Mouse (Mus musculus) lung, postnatal 4 days (tissue): ENCODE results near the gene Mtf2.
A peak's percentile ranks its signal among the peaks of the same experiment; 100 is the strongest.
"Not testable (repeated sequence)": the region's sequence is repeated elsewhere in the genome, so short reads cannot be mapped to it uniquely, and the experiment has no call there.

ENCODE experiments used
- DNase-seq, 2 experiments: peaks; one replicate each; pipeline ENCODE4 v3.0.0; 2021

Gene Mtf2

GRCm38 (mm10) chr5:108065465-108066411, at the start of gene Mtf2:
Mtf2 (plus strand) TSS chr5:108065674.
- DNase-seq: peak; percentile 98

GRCm38 (mm10) chr5:108017232-108017631, 48.2 kb upstream of the Mtf2 start:
- DNase-seq: no peak

DNA sequence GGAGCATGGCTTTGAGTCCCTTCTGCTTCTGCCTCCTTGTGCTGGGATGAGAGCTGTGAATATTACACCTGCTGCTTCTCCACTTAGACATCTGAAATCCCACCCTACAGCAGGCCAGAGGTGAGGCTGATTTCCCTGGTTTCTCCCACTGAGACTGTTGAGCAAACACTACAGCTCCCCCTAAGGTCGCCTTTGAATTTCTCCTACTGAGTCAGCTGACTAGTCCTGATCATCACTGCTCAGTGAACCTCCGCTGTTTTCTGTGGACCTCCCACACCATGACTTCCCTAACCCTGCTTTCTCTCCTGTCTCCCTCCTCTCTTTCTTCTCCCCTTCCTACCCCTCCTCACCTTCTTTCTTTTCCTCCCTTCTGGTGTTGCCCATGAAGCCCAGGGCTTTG, 46.1 kb upstream of the Mtf2 start:
- no peak for DNase-seq

- no peak for DNase-seq
Measured at GRCm38 (mm10) chr5:108021346-108021745, 44.1 kb upstream of the Mtf2 start.

DNA sequence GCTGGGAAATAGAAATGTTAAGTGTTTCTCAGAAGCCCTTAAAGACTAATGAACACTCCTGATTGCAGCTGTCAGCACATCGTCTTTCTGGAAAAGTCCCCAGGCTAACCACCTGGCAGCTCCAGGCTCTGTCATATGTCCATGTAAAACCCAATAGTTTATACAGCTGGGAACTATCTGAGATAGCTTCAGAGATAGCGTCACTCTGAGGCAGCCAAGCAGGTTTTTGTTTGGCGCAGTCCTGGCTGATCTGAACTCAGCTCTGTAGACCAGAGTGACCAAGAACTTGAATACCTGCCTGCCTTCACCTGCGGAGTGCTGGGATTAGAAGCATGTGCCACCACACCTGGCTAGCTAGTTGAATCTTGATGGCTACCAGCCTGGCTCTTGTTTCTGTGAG, 37.2 kb upstream of the Mtf2 start:
- DNase-seq: no peak

- not testable (repeated sequence) for DNase-seq
Measured at GRCm38 (mm10) chr5:108028797-108029536, 36.5 kb upstream of the Mtf2 start.

DNA sequence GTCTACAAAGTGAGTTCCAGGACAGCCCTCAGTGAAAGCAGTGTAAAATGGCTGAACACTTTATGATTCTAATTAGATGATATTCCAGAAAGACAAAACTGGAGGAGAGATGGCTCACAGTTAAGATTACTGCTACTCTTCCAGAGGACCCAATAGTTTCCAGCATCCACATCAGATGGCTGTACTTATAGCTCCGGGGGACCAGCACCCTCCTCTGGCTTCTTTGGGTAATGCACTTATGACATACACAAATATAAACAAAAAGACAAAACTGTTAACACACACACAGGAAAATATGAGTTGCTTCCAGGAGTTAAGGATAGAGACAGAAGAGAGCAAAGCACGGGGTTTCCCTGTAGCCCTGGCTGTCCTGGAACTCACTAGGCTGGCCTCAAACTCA, 35.5 kb upstream of the Mtf2 start:
- DNase-seq: peak in 1 of 2 experiments; percentile 14

DNA sequence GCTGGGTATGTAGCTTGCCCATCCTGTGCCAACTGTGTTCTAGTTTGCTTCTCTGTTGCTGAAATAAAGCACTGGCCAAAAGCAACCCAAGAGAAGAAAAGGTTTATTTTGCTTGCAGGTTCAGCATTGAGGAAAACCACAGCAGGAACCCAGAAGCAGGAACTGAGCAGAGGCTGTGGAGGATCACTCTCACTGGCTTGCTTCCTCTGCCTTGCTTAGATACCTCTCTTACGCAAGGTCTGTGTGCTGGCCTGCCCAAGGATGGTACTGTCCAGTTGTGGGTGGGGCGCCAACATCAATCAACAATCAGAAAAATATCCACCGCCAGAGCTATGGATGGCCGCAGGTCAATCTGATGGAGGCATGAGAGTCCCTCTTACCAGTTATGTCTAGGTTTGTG, 34.2 kb upstream of the Mtf2 start:
- peak in 1 of 2 experiments; percentile 5 for DNase-seq

DNA sequence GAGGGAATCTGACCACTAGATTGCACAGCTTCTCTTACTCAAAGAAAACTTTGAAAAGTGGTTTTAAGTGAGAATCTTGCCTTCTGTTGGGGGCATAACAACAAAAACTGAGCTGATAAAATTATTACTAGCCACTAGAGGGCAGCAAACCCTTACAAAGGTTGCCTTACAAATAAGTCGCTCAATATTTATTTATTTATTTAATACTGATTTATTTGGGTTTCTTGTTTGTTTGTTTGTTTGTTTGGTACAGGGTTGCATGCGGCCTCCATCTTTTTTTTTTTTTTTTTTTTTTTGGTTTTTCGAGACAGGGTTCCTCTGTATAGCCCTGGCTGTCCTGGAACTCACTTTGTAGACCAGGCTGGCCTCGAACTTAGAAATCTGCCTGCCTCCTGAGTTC, 31.3 kb upstream of the Mtf2 start:
- peak in 1 of 2 experiments; percentile 13 for DNase-seq

DNA sequence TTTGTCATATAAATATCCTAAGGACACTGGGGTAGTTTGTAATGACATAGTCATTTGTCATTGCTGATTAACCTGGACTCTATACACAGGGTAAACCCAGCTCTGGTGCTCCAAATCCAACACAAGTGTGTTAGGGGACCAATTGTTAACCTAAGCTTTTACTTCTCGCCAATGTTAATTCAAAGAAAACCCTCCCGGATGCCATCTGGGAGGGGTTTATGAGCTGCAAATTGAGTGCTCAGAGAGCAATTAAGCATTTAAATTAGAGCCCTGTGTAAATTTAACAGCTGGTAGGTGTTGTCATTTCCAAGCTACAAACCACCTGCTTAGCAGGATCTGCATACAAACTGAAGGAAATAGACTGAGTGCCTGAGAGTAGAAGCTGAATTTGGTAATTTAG, 30.0 kb upstream of the Mtf2 start:
- no peak for DNase-seq

GRCm38 (mm10) chr5:108042061-108042460, 23.4 kb upstream of the Mtf2 start:
- no peak for DNase-seq

GRCm38 (mm10) chr5:108043908-108044307, 21.6 kb upstream of the Mtf2 start:
- DNase-seq: no peak

DNA sequence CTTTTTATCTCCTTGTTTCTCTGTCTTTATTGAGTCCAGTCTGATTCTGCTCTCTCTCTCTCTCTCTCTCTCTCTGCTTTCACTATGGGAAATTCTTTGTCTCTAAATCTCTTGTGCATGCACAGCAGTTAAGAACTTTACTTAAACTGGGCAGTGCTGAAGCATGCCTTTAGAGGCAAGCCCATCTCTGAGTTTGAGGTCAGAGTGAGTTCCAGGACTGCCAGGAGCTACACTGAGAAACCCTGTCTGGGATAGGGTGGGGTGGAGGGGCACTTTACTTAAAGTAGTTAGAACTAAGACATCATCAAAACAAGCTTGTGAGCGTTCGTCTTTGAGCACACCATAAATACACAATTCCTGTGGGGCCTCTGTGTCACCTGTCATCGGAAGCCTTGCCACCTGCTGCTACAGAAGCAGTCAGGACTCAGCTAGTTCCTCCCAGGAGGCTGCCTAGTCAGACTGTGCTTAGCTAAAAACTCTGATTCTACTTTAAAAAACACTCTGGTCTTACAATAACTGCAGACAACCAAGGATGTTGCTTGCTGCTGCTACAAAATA, 15.7 kb upstream of the Mtf2 start:
- DNase-seq: no peak

GRCm38 (mm10) chr5:108051026-108051425, 14.4 kb upstream of the Mtf2 start:
- DNase-seq: no peak

DNA sequence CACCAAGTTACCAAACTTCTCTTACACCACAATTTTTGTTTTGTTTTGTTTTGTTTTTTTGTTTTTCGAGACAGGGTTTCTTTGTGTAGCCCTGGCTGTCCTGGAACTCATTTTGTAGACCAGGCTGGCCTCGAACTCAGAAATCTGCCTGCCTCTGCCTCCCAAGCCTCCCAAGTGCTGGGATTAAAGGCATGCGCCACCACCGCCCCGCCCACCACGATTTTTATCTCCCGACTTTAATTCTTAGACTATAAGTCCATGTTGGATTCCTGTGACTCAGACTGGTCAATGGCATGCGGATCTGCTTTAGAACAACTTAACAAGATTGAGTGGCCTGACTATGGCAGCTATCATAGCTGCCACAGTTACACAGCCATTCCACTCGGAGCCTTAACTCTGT, 13.7 kb upstream of the Mtf2 start:
- not testable (repeated sequence) for DNase-seq

- no peak for DNase-seq
Measured at GRCm38 (mm10) chr5:108052200-108052599, 13.3 kb upstream of the Mtf2 start.

DNA sequence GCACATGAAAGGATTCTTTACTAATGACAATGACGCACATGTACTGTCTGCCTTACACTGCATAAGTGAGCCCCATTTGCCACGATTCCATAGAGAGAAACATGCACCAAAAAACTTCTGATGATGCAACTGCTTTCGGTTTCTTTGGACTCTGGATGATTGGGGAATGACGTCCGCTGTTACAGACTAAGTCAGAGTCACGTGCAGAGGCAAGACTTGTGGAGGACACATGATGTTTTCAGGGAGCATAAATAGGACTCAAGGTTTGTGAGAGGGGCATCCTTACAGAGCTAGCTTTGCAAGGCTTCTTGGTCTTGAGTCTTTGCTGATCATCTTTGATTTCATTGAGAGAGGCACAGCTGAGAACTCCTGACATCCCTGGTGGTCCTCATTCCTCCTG, 11.9 kb upstream of the Mtf2 start:
- DNase-seq: no peak

DNA sequence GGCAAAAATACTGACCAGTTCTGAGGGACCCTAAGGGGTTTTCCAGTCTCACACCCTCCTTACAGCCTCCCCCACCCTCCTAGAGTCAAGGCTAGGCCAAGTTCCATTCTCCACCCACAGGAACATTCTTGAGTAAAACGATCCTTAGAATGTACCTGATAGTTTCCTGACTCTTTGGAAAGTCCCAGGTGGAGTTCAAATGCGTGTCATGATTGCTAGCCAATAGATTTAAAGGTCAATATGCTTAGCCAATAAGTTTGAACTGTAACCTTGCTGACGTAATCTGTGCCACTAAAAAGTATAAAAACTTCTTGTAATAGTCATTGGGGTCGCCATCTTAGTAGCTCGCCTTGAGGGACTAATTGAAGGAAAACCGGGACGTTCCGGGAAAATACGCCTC, 5.1 kb upstream of the Mtf2 start:
- no peak for DNase-seq

- DNase-seq: no peak
Measured at GRCm38 (mm10) chr5:108072301-108072700, 6.8 kb downstream of the Mtf2 start.

DNA sequence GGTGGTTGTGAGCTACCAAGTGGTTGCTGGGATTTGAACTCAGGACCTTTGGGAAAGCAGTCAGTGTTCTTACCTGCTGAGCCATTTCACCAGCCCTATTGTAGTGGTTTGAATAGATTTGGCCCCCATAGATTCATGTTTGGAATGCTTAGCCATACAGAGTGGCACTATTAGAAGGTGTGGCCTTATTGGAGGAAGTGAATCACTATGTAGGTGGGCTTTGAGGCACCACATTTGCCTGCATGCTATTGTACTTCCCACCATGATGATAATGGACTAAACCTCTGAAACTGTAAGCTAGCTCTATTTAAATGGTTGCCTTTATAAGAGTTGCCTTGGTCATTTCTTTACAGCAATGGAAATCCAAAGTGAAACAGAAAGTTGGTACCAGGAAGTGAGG, 10.8 kb downstream of the Mtf2 start:
- no peak for DNase-seq

GRCm38 (mm10) chr5:108076833-108077540, 11.5 kb downstream of the Mtf2 start:
- no peak for DNase-seq

- DNase-seq: no peak
Measured at GRCm38 (mm10) chr5:108079603-108080002, 14.1 kb downstream of the Mtf2 start.

DNA sequence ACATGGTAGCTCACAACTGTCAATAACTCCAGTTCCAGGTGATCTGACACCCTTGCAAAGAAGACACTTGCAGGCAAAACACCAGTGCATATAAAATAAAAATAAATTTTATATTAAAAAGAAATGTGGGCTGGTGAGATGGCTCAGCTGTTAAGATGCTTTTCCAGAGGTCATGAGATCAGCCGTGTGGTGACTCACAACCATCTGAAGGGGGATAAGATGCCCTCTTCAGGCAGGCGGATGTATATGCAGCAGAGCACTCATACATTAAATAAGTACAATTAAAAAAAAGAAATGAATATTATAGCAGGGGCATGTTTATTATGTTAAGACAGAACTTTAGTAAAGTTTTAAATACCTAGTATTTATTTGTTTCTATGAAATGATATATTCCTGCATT, 16.9 kb downstream of the Mtf2 start:
- DNase-seq: peak in 1 of 2 experiments; percentile 10
